In the genomic region with DNA sequence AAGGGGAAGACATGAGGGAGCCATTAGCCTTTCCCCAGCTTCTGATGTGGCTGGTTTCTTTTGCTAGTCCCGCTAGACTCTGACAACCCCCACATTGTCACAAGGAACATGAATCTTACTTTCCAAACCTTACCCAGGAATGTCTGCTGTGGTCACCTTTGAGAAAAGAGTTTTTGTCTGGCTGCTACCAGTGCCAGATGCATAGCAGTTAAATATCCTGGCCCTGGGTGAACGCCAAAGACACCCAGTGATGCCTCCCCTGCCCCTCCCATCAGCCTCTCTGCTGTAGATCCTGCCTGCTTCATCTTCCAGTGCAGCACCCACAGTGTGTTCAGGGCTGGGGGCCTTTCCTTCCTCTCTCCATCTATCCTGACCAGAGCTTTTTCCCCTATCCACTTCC, we compare ENCODE assay signal across 23 mouse cellular contexts.
"Had no signal": no experiment of that assay in that cellular context is flagged by ENCODE, and none has a peak within 500 bp of the region (broad histone marks: within the 10 kb centered on the region; RNA-seq: fewer than 3 reads in every experiment).

No protein-coding gene starts in this region.

- H3K36me3 ChIP-seq: limb, embryonic 10.5 days; limb, embryonic 13.5 days; liver, embryonic 12.5 days; liver, embryonic 15.5 days; lung, embryonic 15.5 days; neural tube, embryonic 12.5 days; neural tube, embryonic 15.5 days had no signal

- H3K4me1 ChIP-seq: limb, embryonic 13.5 days; liver, embryonic 12.5 days; liver, embryonic 15.5 days had no signal

- ATAC-seq: liver, embryonic 12.5 days had no signal

- H3K9ac ChIP-seq: limb, embryonic 13.5 days; liver, embryonic 12.5 days; liver, embryonic 15.5 days; lung, embryonic 15.5 days; neural tube, embryonic 12.5 days; neural tube, embryonic 15.5 days had no signal

- H3K4me3 ChIP-seq: layer of hippocampus, adult 2 months; limb, embryonic 10.5 days; limb, embryonic 13.5 days; liver, embryonic 12.5 days; liver, embryonic 15.5 days; lung, embryonic 15.5 days; megakaryocyte, embryonic 14.5 days; neural tube, embryonic 12.5 days; neural tube, embryonic 15.5 days had no signal

- DNase-seq: kidney, postnatal 25 days; layer of hippocampus, adult 9-11 months; liver; lung, adult 18-20 months; lung, postnatal 10 days; lung, postnatal 36 days; midbrain, embryonic 14.5 days; retina, postnatal 1 day; right cerebral cortex, postnatal 25 days; thymus, adult 2 months; thymus, postnatal 14 days; thymus, postnatal 4 days had no signal

- H3K9me3 ChIP-seq: limb, embryonic 10.5 days; limb, embryonic 13.5 days; liver, embryonic 12.5 days; liver, embryonic 15.5 days; lung, embryonic 15.5 days; megakaryocyte, embryonic 14.5 days; neural tube, embryonic 12.5 days; neural tube, embryonic 15.5 days had no signal

- H3K27ac ChIP-seq: kidney, postnatal 0 days; layer of hippocampus, adult 2 months; limb, embryonic 10.5 days; limb, embryonic 13.5 days; liver, embryonic 12.5 days; liver, embryonic 15.5 days; lung, embryonic 15.5 days; neural tube, embryonic 12.5 days; neural tube, embryonic 15.5 days had no signal

- H3K27me3 ChIP-seq: liver, embryonic 15.5 days; lung, embryonic 15.5 days; neural tube, embryonic 12.5 days; neural tube, embryonic 15.5 days had no signal

- H3K4me2 ChIP-seq: limb, embryonic 13.5 days; liver, embryonic 12.5 days; liver, embryonic 15.5 days; lung, embryonic 15.5 days; midbrain, embryonic 11.5 days; neural tube, embryonic 12.5 days; neural tube, embryonic 15.5 days had no signal
